Mouse (Mus musculus) olfactory bulb, adult 2 months (tissue): ENCODE data around the gene Itga5. TPM values are rescaled to one million over a fixed set of nuclear protein-coding genes. Genes with fewer than 3 reads are reported as not detected.

Experiments
- H3K27ac ChIP-seq: fragments of 200-500 bp; 2 replicates; pipeline ENCODE4 v1.5.1; 2012; ENCODE audit warnings: low read depth, low read length; ENCODE audit not compliant: insufficient read depth
- H3K4me1 ChIP-seq: fragments of 200-500 bp; 2 replicates; pipeline ENCODE4 v1.6.1; 2012; ENCODE audit warnings: low read length; ENCODE audit not compliant: control insufficient read depth, insufficient read depth
- H3K4me3 ChIP-seq: fragments of 200-500 bp; 2 replicates; pipeline ENCODE4 v1.5.1; 2012; ENCODE audit warnings: mild to moderate bottlenecking, low read depth, low read length, moderate library complexity; ENCODE audit not compliant: insufficient read depth
- CTCF ChIP-seq: fragments of 200-500 bp; IDR thresholded peaks from 2 replicates; pipeline ENCODE4 v1.5.1; 2012; ENCODE audit warnings: low read depth, mild to moderate bottlenecking, low read length, moderate library complexity; ENCODE audit not compliant: insufficient read depth
- POLR2A ChIP-seq: fragments of 200-500 bp; IDR thresholded peaks from 2 replicates; pipeline ENCODE4 v1.6.1; 2012; ENCODE audit warnings: mild to moderate bottlenecking, low read depth, low read length, moderate library complexity; ENCODE audit not compliant: insufficient read depth
- WGBS: fragments of 180-500 bp; shearing (Covaris S2); methylation state at CpG from one replicate; pipeline ENCODE4 v1.1.7; 2018; 5-methylcytosine and 5-hydroxymethylcytosine counted together
- polyA plus RNA-seq: library from polyadenylated mRNA; stranded (reverse); fragments of >200 nt; gene quantifications from 2 replicates; pipeline ENCODE4 v1.2.4, GENCODE M21; 2012; ENCODE audit warnings: low replicate concordance; ENCODE audit not compliant: missing spikeins, insufficient read depth, insufficient read length

Itga5 gene
- polyA plus RNA-seq, 1 experiment: not detected

GRCm38 (mm10) chr15:103345789-103346188, 20.8 kb downstream of the Itga5 start:
- Histone ChIP-seq H3K4me1 (peaks cover 10% of the 10 kb centered on the region; the same call in 1 of the 2 replicates), H3K27ac (no peak overlapping the region), H3K4me3 (no peak overlapping the region)
- whole genome bisulfite sequencing: 94% methylated on average over 6 of the region's 6 CpGs
- TF ChIP-seq CTCF (no peak), POLR2A (no peak)

DNA sequence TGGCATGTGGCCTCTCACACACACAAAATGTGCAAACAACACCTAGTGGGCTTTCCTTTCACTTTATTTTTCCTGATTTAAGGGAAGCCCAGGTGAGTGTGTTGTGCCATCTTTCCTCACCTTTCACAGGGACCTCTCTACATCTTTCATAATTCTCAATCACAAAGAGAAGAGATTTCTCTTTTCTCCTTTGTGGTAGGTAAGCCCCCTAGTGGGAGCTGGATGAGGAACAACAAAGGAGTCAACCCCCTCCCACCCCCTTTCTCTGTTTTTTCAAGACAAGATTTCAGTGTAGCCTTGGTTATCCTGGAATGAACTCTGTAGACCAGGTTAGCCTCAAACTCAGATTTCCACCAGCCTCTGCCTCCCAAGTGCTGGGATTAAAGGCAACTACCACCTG, 23.0 kb downstream of the Itga5 start:
- Histone ChIP-seq H3K27ac (no peak overlapping the region), H3K4me3 (no peak overlapping the region), H3K4me1 (peaks cover 26% of the 10 kb centered on the region)
- TF ChIP-seq POLR2A (no peak), CTCF (no peak)

DNA sequence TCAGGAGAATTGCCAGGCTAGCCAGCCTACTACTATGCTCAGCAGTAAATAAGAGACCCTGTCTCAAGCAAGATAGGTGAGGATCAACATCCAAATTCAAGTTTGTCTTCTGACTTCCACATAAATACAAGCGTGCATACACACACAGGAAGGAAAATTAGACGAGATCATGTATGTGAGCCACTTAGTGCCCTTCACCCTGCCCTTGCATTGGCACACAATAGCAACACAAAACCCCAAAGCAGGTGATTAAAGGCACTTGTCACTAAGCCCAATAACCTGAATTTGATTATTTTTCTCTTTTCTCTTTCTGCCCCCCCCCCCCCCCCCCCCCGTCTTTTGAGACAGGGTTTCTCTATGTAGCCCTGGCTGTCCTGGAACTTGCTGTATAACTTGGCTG, 23.6 kb downstream of the Itga5 start:
- TF ChIP-seq POLR2A (no peak), CTCF (no peak)
- WGBS: 72% methylated on average over 3 of the region's 3 CpGs
- Histone ChIP-seq H3K4me3 (no peak overlapping the region), H3K4me1 (peaks cover 30% of the 10 kb centered on the region), H3K27ac (no peak overlapping the region)

- TF ChIP-seq POLR2A: no peak
- no peak for TF ChIP-seq CTCF
- H3K4me3 ChIP-seq: no peak overlapping the region
- no peak overlapping the region for H3K27ac ChIP-seq
- peaks cover 30% of the 10 kb centered on the region for H3K4me1 ChIP-seq
- WGBS: 23% methylated on average over 4 of the region's 4 CpGs
These were observed 24.1 kb downstream of the Itga5 start for GRCm38 (mm10) chr15:103342415-103342814.

- H3K27ac ChIP-seq: no peak overlapping the region
- H3K4me3 ChIP-seq: no peak overlapping the region
- 73% methylated on average over 8 of the region's 8 CpGs for WGBS
- H3K4me1 ChIP-seq: peaks cover 33% of the 10 kb centered on the region
- TF ChIP-seq CTCF: no peak
- TF ChIP-seq POLR2A: no peak
These were observed 25.0 kb downstream of the Itga5 start for GRCm38 (mm10) chr15:103341547-103341946.

GRCm38 (mm10) chr15:103340786-103341185, 25.8 kb downstream of the Itga5 start:
- WGBS: 50% methylated on average over 4 of the region's 4 CpGs
- Histone ChIP-seq H3K4me3 (no peak overlapping the region), H3K27ac (no peak overlapping the region), H3K4me1 (peaks cover 35% of the 10 kb centered on the region)
- TF ChIP-seq POLR2A (no peak), CTCF (no peak)

DNA sequence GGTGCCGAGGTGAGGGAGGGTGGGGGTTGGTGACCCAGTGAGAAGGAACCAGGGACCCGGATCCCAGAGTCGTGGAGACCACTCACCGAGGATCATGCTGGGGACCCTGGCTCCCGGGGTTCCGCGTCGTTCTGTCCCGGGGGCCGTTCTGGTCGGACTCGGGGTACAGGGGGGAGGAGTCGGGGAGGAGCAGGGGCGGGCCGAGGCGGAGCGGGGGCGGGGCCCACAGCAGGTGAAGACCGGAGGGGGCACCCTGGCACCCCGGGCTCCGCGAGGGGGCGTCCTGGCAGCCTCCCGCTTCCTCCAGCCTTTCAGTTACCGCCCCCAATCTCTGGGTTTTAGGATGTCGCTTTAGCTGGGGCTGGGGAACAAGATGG, 26.6 kb downstream of the Itga5 start, which contains the start of gene Zfp385a:
Zfp385a (minus strand) TSS at position 133 of the 377 bp plus-strand sequence.
- under 1% methylated on average over 25 of the region's 26 CpGs for WGBS
- Histone ChIP-seq H3K4me1 (peaks cover 42% of the 10 kb centered on the region), H3K27ac (peak within 1 kb of the TSS; percentile 38), H3K4me3 (peak within 1 kb of the TSS; percentile 67)
- TF ChIP-seq CTCF: no peak
- TF ChIP-seq POLR2A: no peak

- Histone ChIP-seq H3K4me3 (peak overlapping the region; percentile 67), H3K4me1 (peaks cover 45% of the 10 kb centered on the region), H3K27ac (peak overlapping the region; percentile 38)
- TF ChIP-seq CTCF (no peak), POLR2A (no peak)
- WGBS: 19% methylated on average over 31 of the region's 31 CpGs
These were observed 27.2 kb downstream of the Itga5 start for GRCm38 (mm10) chr15:103339166-103339960.

GRCm38 (mm10) chr15:103338829-103339165, 27.8 kb downstream of the Itga5 start:
- TF ChIP-seq CTCF (no peak), POLR2A (no peak)
- 59% methylated on average over 4 of the region's 4 CpGs for WGBS
- 0 out of 2 replicates have a peak overlapping the region, but pooled peaks have one; percentile 38 for H3K27ac ChIP-seq
- H3K4me1 ChIP-seq: peaks cover 50% of the 10 kb centered on the region
- peak overlapping the region; percentile 67 for H3K4me3 ChIP-seq
